Mouse (Mus musculus) bone marrow macrophage, adult 2 months (primary cell): ENCODE measurements around the gene Cog5.

Experiments
- CTCF ChIP-seq: IDR thresholded peaks from 2 replicates; pipeline ENCODE4 v1.5.1; 2012; ENCODE audit warnings: low read depth, mild to moderate bottlenecking, low read length, moderate library complexity
- POLR2A ChIP-seq: IDR thresholded peaks from 2 replicates; pipeline ENCODE4 v1.6.1; 2012; ENCODE audit warnings: mild to moderate bottlenecking, low read depth, low read length, borderline replicate concordance

GRCm38 (mm10) chr12:31920464-31921405, 266.1 kb downstream of the Cog5 start:
- no peak for TF ChIP-seq CTCF
- no peak for TF ChIP-seq POLR2A
